In genomic region chr10:99202363-99202762, GRCm38 (mm10) we compare ENCODE assay signal across 12 mouse cellular contexts.
DNase-seq lines count a peak whose midpoint lies in the region; ATAC-seq lines count a peak whose summit lies in the region.
"Had no signal": no experiment of that assay in that cellular context is flagged by ENCODE, and none has a peak within 500 bp of the region (broad histone marks: within the 10 kb centered on the region; RNA-seq: fewer than 3 reads in every experiment).

No protein-coding gene starts in this region.

- H3K36me3 ChIP-seq in kidney, embryonic 15.5 days: no peaks in the 10 kb centered on the region
- no peaks in the 10 kb centered on the region for H3K36me3 ChIP-seq in embryonic facial prominence, embryonic 11.5 days (replicated peaks; ENCODE audit: control insufficient read depth, insufficient read depth, low read depth, low read length)
- no peaks in the 10 kb centered on the region for H3K36me3 ChIP-seq in midbrain, embryonic 13.5 days
- H3K36me3 ChIP-seq: hindbrain, embryonic 15.5 days; limb, embryonic 15.5 days had no signal

- H3K4me1 ChIP-seq in kidney, embryonic 15.5 days: peaks cover 40% of the 10 kb centered on the region
- no peaks in the 10 kb centered on the region; the same call in 1 of the 2 replicates for H3K4me1 ChIP-seq in embryonic facial prominence, embryonic 11.5 days (ENCODE audit: control insufficient read depth, insufficient read depth, low read length)
- H3K4me1 ChIP-seq in midbrain, embryonic 13.5 days (replicated peaks): peaks cover 30% of the 10 kb centered on the region

- no peaks in the 10 kb centered on the region for H3K27me3 ChIP-seq in kidney, embryonic 15.5 days
- no peaks in the 10 kb centered on the region for H3K27me3 ChIP-seq in embryonic facial prominence, embryonic 11.5 days (ENCODE audit: control insufficient read depth, insufficient read depth, low read length)
- no peaks in the 10 kb centered on the region for H3K27me3 ChIP-seq in midbrain, embryonic 13.5 days
- H3K27me3 ChIP-seq: hindbrain, embryonic 15.5 days; limb, embryonic 15.5 days had no signal

- H3K9me3 ChIP-seq in kidney, embryonic 15.5 days (replicated peaks): no peaks in the 10 kb centered on the region
- H3K9me3 ChIP-seq in embryonic facial prominence, embryonic 11.5 days (replicated peaks; ENCODE audit: control insufficient read depth, low read length): no peaks in the 10 kb centered on the region
- H3K9me3 ChIP-seq in midbrain, embryonic 13.5 days: no peaks in the 10 kb centered on the region
- H3K9me3 ChIP-seq: hindbrain, embryonic 15.5 days; limb, embryonic 15.5 days; midbrain, embryonic 10.5 days had no signal

- 0 out of 2 replicates have a peak overlapping the region, but pooled peaks have one; percentile 7 for H3K4me2 ChIP-seq in kidney, embryonic 15.5 days
- H3K4me2 ChIP-seq in embryonic facial prominence, embryonic 11.5 days (ENCODE audit: low read depth, low read length): no peak overlapping the region
- H3K4me2 ChIP-seq in midbrain, embryonic 13.5 days (replicated peaks): no peak overlapping the region
- H3K4me2 ChIP-seq: hindbrain, embryonic 15.5 days; limb, embryonic 15.5 days had no signal

- H3K9ac ChIP-seq in kidney, embryonic 15.5 days: no peak overlapping the region
- H3K9ac ChIP-seq in embryonic facial prominence, embryonic 11.5 days (replicated peaks; ENCODE audit: low read length): no peak overlapping the region
- no peak overlapping the region for H3K9ac ChIP-seq in midbrain, embryonic 13.5 days (replicated peaks)
- H3K9ac ChIP-seq: hindbrain, embryonic 15.5 days; limb, embryonic 15.5 days had no signal

- peak overlapping the region; percentile 60 for H3K27ac ChIP-seq in kidney, embryonic 15.5 days
- no peak overlapping the region for H3K27ac ChIP-seq in embryonic facial prominence, embryonic 11.5 days (replicated peaks; ENCODE audit: low read depth, low read length)
- no peak overlapping the region for H3K27ac ChIP-seq in midbrain, embryonic 13.5 days
- H3K27ac ChIP-seq: hindbrain, embryonic 15.5 days; limb, embryonic 15.5 days had no signal

- ATAC-seq in kidney, embryonic 15.5 days (replicated peaks; ENCODE audit: low FRiP score): no peak
- no peak for ATAC-seq in embryonic facial prominence, embryonic 11.5 days (replicated peaks; ENCODE audit: insufficient number of reproducible peaks, low FRiP score, low TSS enrichment, low read depth)
- ATAC-seq in midbrain, embryonic 13.5 days: no peak

- H3K4me3 ChIP-seq in kidney, embryonic 15.5 days (replicated peaks): no peak overlapping the region
- H3K4me3 ChIP-seq in embryonic facial prominence, embryonic 11.5 days (ENCODE audit: low read depth, low read length): no peak overlapping the region
- no peak overlapping the region for H3K4me3 ChIP-seq in midbrain, embryonic 13.5 days (replicated peaks)
- H3K4me3 ChIP-seq: hindbrain, embryonic 15.5 days; limb, embryonic 15.5 days; midbrain, embryonic 10.5 days had no signal

- 18% methylated on average over 8 of the region's 8 CpGs for WGBS in kidney, embryonic 15.5 days
- 19% methylated on average over 8 of the region's 8 CpGs for WGBS in embryonic facial prominence, embryonic 11.5 days
- 47% methylated on average over 8 of the region's 8 CpGs for WGBS in midbrain, embryonic 13.5 days

- peak; percentile 57 to 64 for DNase-seq in adrenal gland, adult (ENCODE audit: inconsistent age in 2 of 2, low spot score in 1 of 2)
- no peak for DNase-seq in adrenal gland, postnatal 4 days (ENCODE audit: low spot score in 2 of 2)
- no peak for DNase-seq in kidney, adult 8-10 months
- DNase-seq in embryonic facial prominence, embryonic 11.5 days (ENCODE audit: low spot score): peak; percentile 40
- peak; percentile 15 for DNase-seq in retina, embryonic 14.5 days (ENCODE audit: low spot score)
- no peak for DNase-seq in cerebellum, postnatal 36 days
- DNase-seq: cerebellum, adult 9-11 months had no signal

Comparison
In these comparisons a context has a peak if more than half of its experiments do, and no peak if none do; other contexts are left out.
1. DNase-seq: peak in adrenal gland, adult (2 of 2), embryonic facial prominence, embryonic 11.5 days (single experiment) and retina, embryonic 14.5 days (single experiment); none in adrenal gland, postnatal 4 days (0 of 2), kidney, adult 8-10 months (0 of 2) and cerebellum, postnatal 36 days (0 of 2).